Mouse (Mus musculus) adrenal gland, postnatal 36 days (tissue): ENCODE measurements around the gene Dram1. TPM values are rescaled to one million over a fixed set of nuclear protein-coding genes. Genes with fewer than 3 reads are reported as not detected.

Experiments used
- DNase-seq, 2 experiments: peaks; one replicate each; pipeline ENCODE4 v3.0.0; 2021; ENCODE audit warnings: mixed read lengths in 1 of 2
- total RNA-seq, 2 experiments: library from RNA; stranded (reverse); gene quantifications; 2 replicates each; pipeline ENCODE4 v1.2.3; 2021

Gene Dram1
- total RNA-seq, 2 experiments from 2014 or later = 10.6 to 19.6 TPM

DNA sequence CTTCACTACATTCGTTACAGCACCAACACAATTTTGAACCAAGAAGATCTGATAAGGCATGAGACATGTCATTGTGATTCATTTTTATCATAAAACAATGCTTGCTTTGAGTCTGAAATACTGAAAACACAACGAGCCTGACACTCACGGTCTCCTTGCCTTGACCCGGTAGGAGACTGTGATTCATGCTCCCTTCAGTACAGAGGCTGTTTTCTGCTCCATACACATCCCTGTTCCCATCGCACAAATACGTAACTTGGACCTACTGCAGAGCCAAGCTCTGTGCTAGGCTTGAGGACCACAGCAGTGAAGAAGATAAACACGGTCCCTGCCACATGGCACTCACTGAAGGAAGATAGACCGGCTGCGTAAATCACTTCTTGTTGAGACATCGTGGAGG lies 90.8 kb downstream of the Dram1 start:
- DNase-seq = peak; percentile 26 to 36

DNA sequence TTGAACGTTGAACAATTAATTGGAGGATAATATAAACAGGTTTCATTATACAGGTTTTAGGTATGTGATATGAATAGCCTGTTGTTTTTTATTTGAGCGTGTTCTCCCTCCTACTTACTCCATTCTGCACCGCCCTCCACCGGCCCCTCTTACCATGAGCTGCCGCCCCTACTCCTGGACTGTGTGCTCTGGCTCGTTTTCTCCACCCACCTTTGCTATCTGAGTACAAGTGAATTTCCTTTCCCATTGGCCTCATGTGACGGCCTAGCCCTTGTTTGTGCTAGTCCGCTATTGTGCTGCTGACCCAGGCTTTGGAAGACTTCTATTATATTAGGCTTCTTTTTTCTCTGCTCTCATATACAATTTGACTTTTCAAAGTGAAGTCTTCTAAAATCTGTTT lies 91.6 kb downstream of the Dram1 start:
- no peak for DNase-seq

DNA sequence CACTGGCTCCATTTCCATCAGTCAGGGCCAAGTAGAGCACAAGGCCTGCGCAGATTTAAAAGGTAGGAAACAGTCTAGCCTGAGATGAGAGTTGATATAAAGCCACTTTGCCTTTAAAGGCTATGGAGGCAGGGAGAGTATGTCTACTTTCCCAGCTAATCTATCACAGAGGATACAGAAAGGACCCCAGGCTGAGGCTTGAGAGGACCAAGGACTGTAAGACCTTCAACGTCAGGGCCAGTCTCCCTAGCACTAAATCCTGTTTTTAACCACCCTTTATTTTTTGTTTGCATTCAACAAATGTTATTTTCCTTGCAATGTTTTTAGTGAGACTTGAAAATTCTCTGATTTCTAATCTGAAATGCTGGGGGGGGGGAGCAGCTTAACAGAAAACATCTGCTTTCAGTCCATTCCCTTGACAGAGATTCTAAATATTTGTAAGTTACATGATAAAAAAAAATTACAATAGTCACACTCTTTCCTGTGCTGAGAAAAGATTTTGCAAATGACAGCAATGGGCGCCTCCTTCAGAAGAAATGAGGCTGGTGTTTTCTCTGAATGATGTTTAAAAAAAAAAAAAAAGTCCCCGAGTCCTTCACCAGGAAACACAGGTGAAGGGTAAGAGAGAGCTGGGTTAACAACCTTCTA lies 94.4 kb downstream of the Dram1 start:
- DNase-seq = no peak

DNA sequence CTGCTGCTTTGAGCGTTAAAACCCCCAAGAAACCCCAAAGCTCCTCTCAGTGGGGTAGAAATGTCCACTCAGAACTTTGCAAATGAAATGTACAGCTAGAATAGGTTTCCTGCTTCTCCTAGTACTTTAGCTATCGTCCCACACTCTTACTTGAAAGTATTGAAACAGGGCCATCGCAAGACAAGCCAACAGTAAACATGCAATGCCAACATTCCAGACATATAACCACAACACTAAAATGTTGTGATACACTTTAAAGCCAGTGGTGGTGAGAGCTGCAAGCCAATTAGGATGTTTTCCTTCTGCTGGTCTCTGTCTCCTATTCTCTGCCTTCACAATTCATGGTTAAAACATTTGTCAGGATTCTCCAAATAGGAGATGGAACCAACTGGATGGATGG lies 97.2 kb downstream of the Dram1 start:
- no peak for DNase-seq

DNA sequence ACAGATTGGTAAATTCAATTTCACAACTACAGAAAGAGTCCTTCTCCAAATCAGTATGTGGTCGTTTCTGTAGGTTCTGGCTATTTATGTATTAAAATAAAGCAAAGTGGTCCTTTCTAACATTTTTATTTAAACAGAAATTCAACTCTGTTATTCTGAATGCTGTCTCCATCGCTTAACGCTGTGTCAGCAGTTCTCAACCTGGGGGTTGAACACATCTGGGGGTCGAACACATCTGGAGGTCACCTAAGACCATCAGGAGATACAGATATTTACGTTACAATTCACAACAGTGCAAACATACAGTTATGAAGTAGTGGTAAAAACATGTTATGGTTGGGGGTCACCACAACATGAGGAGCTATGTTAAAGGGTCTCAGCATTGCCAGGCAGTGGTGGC lies 104.8 kb downstream of the Dram1 start:
- DNase-seq = no peak

Other genes with a start within 250 kb of the Dram1 start
- 1 to 10 TPM in 1 of 2 experiments, under 1 TPM in 1; 0.96 to 1.6 TPM for gene Parpbp, start 232.1 kb downstream of the Dram1 start, total RNA-seq
- 10 to 100 TPM; 10.5 to 10.7 TPM for gene Nup37, start 232.1 kb downstream of the Dram1 start, total RNA-seq
- gene Washc3, start 178.0 kb downstream of the Dram1 start, total RNA-seq = 10 to 100 TPM; 51.6 to 65.0 TPM
- 10 to 100 TPM; 25.2 to 28.7 TPM for gene Gnptab, start 52 bp upstream of the Dram1 start, total RNA-seq
- 1 to 10 TPM; 1.1 to 3.9 TPM for gene Sycp3, start 80.5 kb upstream of the Dram1 start, total RNA-seq
- 100 to 1,000 TPM; 342 to 431 TPM for gene Chpt1, start 125.0 kb upstream of the Dram1 start, total RNA-seq
- 1 to 10 TPM; 1.2 to 2.0 TPM for gene Mybpc1, start 226.1 kb upstream of the Dram1 start, total RNA-seq